Mouse (Mus musculus) liver, embryonic 15.5 days (tissue): ENCODE data around the gene Rint1. TPM values are rescaled to one million over a fixed set of nuclear protein-coding genes. Genes with fewer than 3 reads are reported as not detected.
"Not testable (repeated sequence)": the region's sequence is repeated elsewhere in the genome, so short reads cannot be mapped to it uniquely, and the experiment has no call there.

Experiments used
- ATAC-seq: fragments of 200-750 bp; cut with Nextera tagmentation; 2 replicates; pipeline ENCODE4 v1.8.0; 2017; ENCODE audit warnings: moderate number of reproducible peaks, mild to moderate bottlenecking, moderate library complexity; ENCODE audit not compliant: insufficient read depth
- H3K27ac ChIP-seq: fragments of 300-500 bp; sonication (generic); replicated peaks from 2 replicates; pipeline ENCODE4 v1.5.1; 2015; ENCODE audit warnings: mild to moderate bottlenecking, inconsistent platforms
- H3K27me3 ChIP-seq: fragments of 300-500 bp; sonication (generic); 2 replicates; pipeline ENCODE4 v1.6.1; 2015; ENCODE audit warnings: mild to moderate bottlenecking, inconsistent platforms
- H3K36me3 ChIP-seq: fragments of 300-500 bp; sonication (generic); replicated peaks from 2 replicates; pipeline ENCODE4 v1.6.1; 2015; ENCODE audit warnings: moderate library complexity, mild to moderate bottlenecking, inconsistent platforms
- H3K4me1 ChIP-seq: fragments of 300-500 bp; sonication (generic); replicated peaks from 2 replicates; pipeline ENCODE4 v1.6.1; 2015; ENCODE audit warnings: inconsistent platforms
- H3K4me2 ChIP-seq: fragments of 300-500 bp; sonication (generic); 2 replicates; pipeline ENCODE4 v1.6.1; 2015; ENCODE audit warnings: moderate library complexity, mild to moderate bottlenecking, inconsistent platforms
- H3K4me3 ChIP-seq: fragments of 300-500 bp; sonication (generic); replicated peaks from 2 replicates; pipeline ENCODE4 v1.5.1; 2015; ENCODE audit warnings: mild to moderate bottlenecking, inconsistent platforms
- H3K9ac ChIP-seq: fragments of 300-500 bp; sonication (generic); 2 replicates; pipeline ENCODE4 v1.6.1; 2015; ENCODE audit warnings: moderate library complexity, mild to moderate bottlenecking, inconsistent platforms
- H3K9me3 ChIP-seq: fragments of 300-500 bp; sonication (generic); replicated peaks from 2 replicates; pipeline ENCODE4 v1.6.1; 2016; ENCODE audit warnings: inconsistent platforms
- WGBS: fragments of 180-500 bp; shearing (Covaris S2); methylation state at CpG from one replicate; pipeline ENCODE4 v1.1.7; 2015; ENCODE audit warnings: mixed read lengths; ENCODE audit not compliant: insufficient replicate concordance; 5-methylcytosine and 5-hydroxymethylcytosine counted together
- polyA plus RNA-seq: library from polyadenylated mRNA; unstranded; fragments of >200 nt; fragmentation: Nextera tagmentation; extraction: Ambion mirVana; gene quantifications from 2 replicates; pipeline ENCODE4 v1.2.1, GENCODE M21; 2015

Rint1 gene
- polyA plus RNA-seq, 1 experiment from 2014 or later: 16.5 TPM

GRCm38 (mm10) chr5:23826321-23827004 is 39.0 kb downstream of the Rint1 start:
- H3K27me3 ChIP-seq: peaks cover 29% of the 10 kb centered on the region
- 29% methylated on average over 11 of the region's 11 CpGs for WGBS
- no peaks in the 10 kb centered on the region for H3K9me3 ChIP-seq
- no peak overlapping the region for H3K27ac ChIP-seq
- H3K4me1 ChIP-seq: no peaks in the 10 kb centered on the region
- 0 out of 2 replicates have a peak, but pooled peaks cover 4% of the 10 kb centered on the region for H3K36me3 ChIP-seq
- H3K4me3 ChIP-seq: no peak overlapping the region
- no peak overlapping the region for H3K9ac ChIP-seq
- H3K4me2 ChIP-seq: no peak overlapping the region
- ATAC-seq: no peak

GRCm38 (mm10) chr5:23830897-23831752 is 43.6 kb downstream of the Rint1 start:
- ATAC-seq: no peak
- Histone ChIP-seq H3K36me3 (no peaks in the 10 kb centered on the region), H3K4me1 (no peaks in the 10 kb centered on the region), H3K27me3 (peaks cover 51% of the 10 kb centered on the region), H3K9ac (no peak overlapping the region), H3K27ac (no peak overlapping the region), H3K9me3 (no peaks in the 10 kb centered on the region), H3K4me3 (no peak overlapping the region), H3K4me2 (no peak overlapping the region)
- WGBS: 35% methylated on average over 58 of the region's 58 CpGs

GRCm38 (mm10) chr5:23835691-23836090 is 48.2 kb downstream of the Rint1 start:
- H3K4me2 ChIP-seq, H3K4me1 ChIP-seq, H3K4me3 ChIP-seq, ATAC-seq, H3K27ac ChIP-seq, H3K9ac ChIP-seq, H3K9me3 ChIP-seq: not testable (repeated sequence)
- Histone ChIP-seq H3K36me3 (peaks cover 11% of the 10 kb centered on the region), H3K27me3 (peaks cover 30% of the 10 kb centered on the region)
- WGBS: 44% methylated on average over 1 of the region's 1 CpGs

DNA sequence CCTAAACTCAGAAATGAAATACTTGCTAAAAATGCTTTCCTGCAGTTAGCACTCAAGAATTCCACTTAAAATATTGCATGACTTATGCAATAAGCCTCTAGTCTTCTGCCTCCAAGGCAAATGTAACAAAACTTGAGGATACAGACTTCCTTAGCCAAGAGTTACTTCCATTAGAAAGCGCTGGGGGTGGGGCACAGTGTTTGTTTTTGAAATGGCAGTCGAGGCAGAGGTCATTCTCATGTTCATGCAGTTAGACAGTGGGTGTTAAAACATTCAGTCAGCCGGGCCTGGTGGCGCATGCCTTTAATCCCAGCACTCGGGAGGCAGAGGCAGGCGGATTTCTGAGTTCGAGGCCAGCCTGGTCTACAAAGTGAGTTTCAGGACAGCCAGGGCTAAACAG is 50.6 kb downstream of the Rint1 start:
- H3K4me3 ChIP-seq: no peak overlapping the region
- H3K27me3 ChIP-seq: peaks cover 13% of the 10 kb centered on the region
- 78% methylated on average over 7 of the region's 7 CpGs for WGBS
- H3K36me3 ChIP-seq: peaks cover 11% of the 10 kb centered on the region
- no peak overlapping the region for H3K4me2 ChIP-seq
- H3K4me1 ChIP-seq: peaks cover 11% of the 10 kb centered on the region
- no peaks in the 10 kb centered on the region for H3K9me3 ChIP-seq
- H3K27ac ChIP-seq: no peak overlapping the region
- H3K9ac ChIP-seq: no peak overlapping the region
- ATAC-seq: no peak

DNA sequence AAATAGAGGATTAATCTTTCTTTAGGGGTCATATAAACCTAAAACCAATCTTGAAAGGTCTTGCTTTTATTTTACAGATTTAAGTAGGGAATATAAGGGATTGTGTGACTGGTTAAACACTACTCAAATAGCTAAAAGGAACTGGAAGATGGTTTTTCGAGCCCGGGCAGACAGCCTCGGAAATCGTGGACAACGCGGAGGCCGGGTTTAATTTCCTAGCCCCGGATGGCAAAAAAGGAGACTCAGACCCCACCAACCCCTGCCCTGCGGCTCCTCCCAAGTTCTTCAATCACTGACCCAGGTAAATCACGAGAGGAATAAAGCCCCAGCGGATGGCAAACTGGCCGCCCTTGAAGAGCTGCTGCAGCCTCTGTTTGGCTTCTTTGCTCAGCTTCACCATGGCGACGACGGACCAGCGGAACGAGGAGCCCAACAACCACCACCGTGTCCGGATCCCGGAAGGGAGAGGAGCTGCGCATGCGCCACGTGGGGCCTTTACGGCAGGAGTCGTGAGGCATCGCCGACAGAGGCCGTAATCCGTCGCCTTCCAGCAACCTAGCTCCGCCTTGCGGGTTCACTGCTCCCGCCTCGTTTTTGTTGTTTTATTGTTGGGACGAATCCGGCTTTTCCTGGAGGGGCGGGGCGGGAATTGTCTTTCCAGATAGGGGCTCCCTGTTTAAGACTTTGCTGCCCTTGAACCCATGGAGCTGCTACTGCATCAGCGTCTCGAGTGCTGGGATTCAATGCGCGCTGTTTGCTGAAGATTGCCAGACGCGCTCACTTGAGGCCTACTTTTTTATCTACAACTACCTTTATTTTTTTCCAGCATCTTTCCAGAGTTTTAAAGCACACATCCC is 56.4 kb downstream of the Rint1 start, which contains the start of gene Tomm7:
Gene Tomm7 (minus strand): TSS at position 488 of the 857 bp plus-strand sequence.
- Histone ChIP-seq H3K9ac (peak within 1 kb of the TSS; percentile 82), H3K9me3 (no peaks in the 10 kb centered on the region), H3K4me3 (peak within 1 kb of the TSS; percentile 86), H3K27me3 (no peaks in the 10 kb centered on the region), H3K27ac (peak within 1 kb of the TSS; percentile 82), H3K36me3 (peaks cover 9% of the 10 kb centered on the region), H3K4me1 (peaks cover 20% of the 10 kb centered on the region), H3K4me2 (peak within 1 kb of the TSS; percentile 81)
- under 1% methylated on average over 44 of the region's 44 CpGs for WGBS
- ATAC-seq: peak; percentile 92

- peaks cover 20% of the 10 kb centered on the region for H3K4me1 ChIP-seq
- peaks cover 3% of the 10 kb centered on the region for H3K36me3 ChIP-seq
- WGBS: 19% methylated on average over 7 of the region's 7 CpGs
- H3K27me3 ChIP-seq: no peaks in the 10 kb centered on the region
- H3K9ac ChIP-seq: peak overlapping the region; percentile 82
- H3K4me3 ChIP-seq: peak overlapping the region; percentile 86
- peak overlapping the region; percentile 81 for H3K4me2 ChIP-seq
- peak overlapping the region; percentile 82 for H3K27ac ChIP-seq
- H3K9me3 ChIP-seq: no peaks in the 10 kb centered on the region
- no peak for ATAC-seq
Measured at GRCm38 (mm10) chr5:23844531-23844841, 57.0 kb downstream of the Rint1 start.

GRCm38 (mm10) chr5:23845141-23845540 is 57.6 kb downstream of the Rint1 start:
- Histone ChIP-seq H3K9me3 (no peaks in the 10 kb centered on the region), H3K27ac (no peak overlapping the region), H3K36me3 (no peaks in the 10 kb centered on the region; the same call in none of the 2 replicates), H3K4me3 (peak overlapping the region; percentile 86; the same call in 1 of the 2 replicates), H3K4me1 (peaks cover 23% of the 10 kb centered on the region), H3K4me2 (no peak overlapping the region; the same call in 1 of the 2 replicates), H3K27me3 (no peaks in the 10 kb centered on the region), H3K9ac (no peak overlapping the region)
- ATAC-seq: no peak
- whole genome bisulfite sequencing: 71% methylated on average over 3 of the region's 3 CpGs

- no peaks in the 10 kb centered on the region for H3K9me3 ChIP-seq
- peak overlapping the region; percentile 80 for H3K4me3 ChIP-seq
- H3K27ac ChIP-seq: peak overlapping the region; percentile 71
- H3K4me1 ChIP-seq: peaks cover 21% of the 10 kb centered on the region
- peak; percentile 91 for ATAC-seq
- WGBS: under 1% methylated on average over 61 of the region's 61 CpGs
- no peaks in the 10 kb centered on the region for H3K27me3 ChIP-seq
- H3K9ac ChIP-seq: peak overlapping the region; percentile 75
- peaks cover 35% of the 10 kb centered on the region for H3K36me3 ChIP-seq
- H3K4me2 ChIP-seq: peak overlapping the region; percentile 90
Measured at GRCm38 (mm10) chr5:23850345-23851159, 63.0 kb downstream of the Rint1 start.

GRCm38 (mm10) chr5:23851160-23851555 is 63.6 kb downstream of the Rint1 start:
- peak overlapping the region; percentile 90 for H3K4me2 ChIP-seq
- peak overlapping the region; percentile 75 for H3K9ac ChIP-seq
- H3K4me1 ChIP-seq: peaks cover 21% of the 10 kb centered on the region
- peak overlapping the region; percentile 80 for H3K4me3 ChIP-seq
- peaks cover 41% of the 10 kb centered on the region for H3K36me3 ChIP-seq
- H3K27me3 ChIP-seq, H3K9me3 ChIP-seq, ATAC-seq: not testable (repeated sequence)
- H3K27ac ChIP-seq: peak overlapping the region; percentile 71
- 1% methylated on average over 4 of the region's 4 CpGs for WGBS

DNA sequence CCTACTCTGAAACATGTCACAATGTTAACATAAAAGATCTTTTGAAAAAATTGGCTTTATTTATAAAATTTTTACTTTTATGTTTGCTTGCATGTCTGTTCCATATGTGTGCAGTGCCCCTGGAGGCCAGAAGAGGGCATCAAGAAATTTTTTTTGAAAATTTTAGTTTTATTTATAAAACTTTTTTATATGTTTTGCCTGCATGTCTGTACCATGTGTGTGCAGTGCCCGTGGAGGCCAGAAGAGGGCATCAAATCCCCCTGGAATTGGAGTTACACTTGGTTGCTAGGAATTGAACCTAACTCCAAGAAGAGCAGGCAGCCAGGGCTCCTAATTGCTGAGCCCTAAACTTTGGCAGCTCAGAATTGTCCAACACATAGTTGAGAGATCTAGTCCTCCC is 65.4 kb downstream of the Rint1 start:
- ATAC-seq, H3K4me3 ChIP-seq, H3K9me3 ChIP-seq, H3K4me2 ChIP-seq, H3K9ac ChIP-seq, H3K27me3 ChIP-seq, H3K27ac ChIP-seq: not testable (repeated sequence)
- Histone ChIP-seq H3K36me3 (peaks cover 53% of the 10 kb centered on the region), H3K4me1 (peaks cover 21% of the 10 kb centered on the region)
- 53% methylated on average over 1 of the region's 1 CpGs for WGBS
